Mouse (Mus musculus): ENCODE results near the gene Nanog.
A peak's percentile ranks its signal among the peaks of the same experiment; 100 is the strongest.
"Not testable (repeated sequence)": the region's sequence is repeated elsewhere in the genome, so short reads cannot be mapped to it uniquely, and the experiment has no call there.

Nanog gene

DNA sequence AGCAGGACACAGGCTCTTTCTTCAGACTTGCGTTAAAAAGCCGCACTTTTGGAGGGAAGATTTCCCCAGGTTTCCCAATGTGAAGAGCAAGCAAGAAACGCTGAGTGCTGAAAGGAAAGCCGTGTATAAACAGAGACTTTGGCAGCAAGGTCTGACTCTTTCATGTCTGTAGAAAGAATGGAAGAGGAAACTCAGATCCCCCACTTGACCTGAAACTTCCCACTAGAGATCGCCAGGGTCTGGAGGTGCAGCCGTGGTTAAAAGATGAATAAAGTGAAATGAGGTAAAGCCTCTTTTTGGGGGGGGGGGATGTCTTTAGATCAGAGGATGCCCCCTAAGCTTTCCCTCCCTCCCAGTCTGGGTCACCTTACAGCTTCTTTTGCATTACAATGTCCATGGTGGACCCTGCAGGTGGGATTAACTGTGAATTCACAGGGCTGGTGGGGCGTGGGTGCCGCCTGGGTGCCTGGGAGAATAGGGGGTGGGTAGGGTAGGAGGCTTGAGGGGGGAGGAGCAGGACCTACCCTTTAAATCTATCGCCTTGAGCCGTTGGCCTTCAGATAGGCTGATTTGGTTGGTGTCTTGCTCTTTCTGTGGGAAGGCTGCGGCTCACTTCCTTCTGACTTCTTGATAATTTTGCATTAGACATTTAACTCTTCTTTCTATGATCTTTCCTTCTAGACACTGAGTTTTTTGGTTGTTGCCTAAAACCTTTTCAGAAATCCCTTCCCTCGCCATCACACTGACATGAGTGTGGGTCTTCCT lies at the start of gene Nanog:
TSS of gene Nanog (plus strand) at position 454 of the 765 bp plus-strand sequence.
- no peak for DNase-seq (ENCODE audit: low spot score)

DNA sequence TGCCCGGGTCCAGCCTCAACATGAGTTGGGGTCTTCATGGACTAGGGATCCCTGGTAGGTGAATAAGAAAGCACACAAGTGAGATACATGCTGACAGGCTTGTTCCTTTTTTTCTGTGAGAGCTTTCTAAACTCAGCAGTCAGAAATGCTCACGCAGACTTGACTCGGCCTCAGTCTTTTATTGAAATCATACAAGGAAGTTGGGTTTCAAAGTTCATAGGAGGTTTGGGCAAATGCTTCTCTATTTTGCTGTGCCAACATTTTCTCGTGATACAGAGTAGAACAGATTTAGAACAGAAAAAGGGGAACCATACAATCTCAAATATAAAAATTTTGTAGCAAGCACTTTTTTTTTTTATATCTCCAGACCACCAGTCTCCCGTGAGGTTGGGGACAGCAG lies 49.7 kb upstream of the Nanog start:
- DNase-seq (ENCODE audit: low spot score), result no peak

DNA sequence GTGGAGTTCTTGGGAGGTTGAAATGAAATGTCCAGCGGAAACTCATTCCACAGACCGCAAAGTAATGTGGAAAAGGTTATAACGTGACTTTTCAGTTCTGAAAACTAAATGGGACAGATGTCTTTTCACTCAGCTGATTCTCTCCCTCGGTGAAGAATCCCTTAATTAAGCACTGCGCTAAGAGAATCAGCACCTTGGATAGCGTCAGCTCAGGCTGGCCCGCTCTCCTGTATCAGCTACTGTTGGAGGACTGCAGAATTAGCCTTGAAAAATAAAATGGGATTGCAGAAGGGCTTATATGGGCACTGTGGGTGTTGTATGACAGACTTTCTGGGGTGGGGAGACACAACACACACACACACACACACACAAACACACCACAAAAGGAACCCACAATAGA lies 47.7 kb upstream of the Nanog start:
- DNase-seq (ENCODE audit: low spot score), result no peak

DNA sequence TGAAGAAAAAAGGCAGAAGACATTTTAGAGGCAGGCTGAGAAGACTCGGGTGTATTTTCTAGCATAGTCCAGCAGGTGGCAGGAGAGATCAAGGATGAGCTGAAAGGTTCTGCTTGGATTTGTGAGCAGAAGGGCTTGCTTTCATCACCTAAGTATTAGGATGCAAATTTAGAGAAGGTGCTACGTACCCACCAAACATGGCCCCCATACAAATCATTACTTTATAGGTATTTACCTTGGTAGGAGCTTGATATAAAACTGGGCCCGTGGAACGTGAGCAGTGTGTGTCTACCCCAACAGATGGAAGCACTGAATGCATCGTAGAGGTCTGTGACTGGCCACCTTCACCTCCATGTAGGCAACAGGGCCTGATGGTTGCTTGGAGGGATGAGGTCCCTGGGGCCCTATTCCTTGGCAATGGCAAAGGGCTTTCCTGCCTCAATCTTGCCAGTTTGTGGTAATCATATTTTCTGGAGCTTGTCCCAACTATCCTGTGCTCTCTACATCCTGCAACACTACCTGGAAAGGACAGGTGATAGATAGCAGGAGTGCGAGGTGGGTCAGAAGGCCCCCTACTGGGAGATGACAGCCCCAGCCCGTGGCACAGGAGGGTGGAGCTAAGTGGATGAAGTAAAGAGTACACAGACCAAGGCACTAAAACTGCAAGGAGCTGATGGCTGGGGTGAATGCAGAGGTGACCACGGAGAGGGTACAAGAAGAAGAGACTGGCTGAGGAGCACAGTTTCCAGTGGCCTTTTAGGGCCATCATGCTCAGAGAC lies 46.5 kb upstream of the Nanog start:
- peak; percentile 43 for DNase-seq (ENCODE audit: low spot score)

DNA sequence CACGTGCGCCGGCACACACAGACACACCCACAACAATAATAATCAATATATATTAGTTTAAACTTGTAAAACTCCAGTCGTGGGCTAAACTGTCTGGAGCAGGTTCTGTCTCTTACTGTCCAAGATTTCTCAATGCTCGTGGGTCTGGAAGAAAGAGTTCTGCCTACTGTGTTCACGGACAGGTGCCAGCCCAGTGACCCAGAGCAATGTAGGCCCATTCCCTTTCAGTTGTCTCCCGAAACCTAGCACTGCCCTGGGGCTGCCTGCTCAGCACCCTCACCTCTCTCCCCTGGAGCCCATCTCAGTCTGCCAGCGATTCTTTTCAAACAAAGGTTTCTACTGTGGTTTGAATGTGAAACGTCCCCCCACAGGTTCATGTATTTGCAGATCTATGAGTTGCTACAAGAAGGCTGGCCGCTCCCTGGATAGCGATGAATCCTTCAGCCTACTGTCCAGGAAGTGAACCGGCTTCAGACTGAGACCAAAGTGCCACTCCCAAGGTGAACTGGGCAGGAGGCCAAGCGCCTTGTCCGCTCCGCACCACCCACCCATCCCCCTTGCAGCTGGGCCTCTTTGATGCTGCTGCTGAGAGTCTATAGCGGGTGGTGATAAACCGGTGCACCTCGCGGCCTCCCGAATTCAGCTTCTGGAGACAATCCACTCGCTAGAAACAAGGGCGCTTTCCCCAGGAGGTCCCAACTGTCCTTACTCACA lies 44.6 kb upstream of the Nanog start:
- no peak for DNase-seq (ENCODE audit: low spot score)

DNA sequence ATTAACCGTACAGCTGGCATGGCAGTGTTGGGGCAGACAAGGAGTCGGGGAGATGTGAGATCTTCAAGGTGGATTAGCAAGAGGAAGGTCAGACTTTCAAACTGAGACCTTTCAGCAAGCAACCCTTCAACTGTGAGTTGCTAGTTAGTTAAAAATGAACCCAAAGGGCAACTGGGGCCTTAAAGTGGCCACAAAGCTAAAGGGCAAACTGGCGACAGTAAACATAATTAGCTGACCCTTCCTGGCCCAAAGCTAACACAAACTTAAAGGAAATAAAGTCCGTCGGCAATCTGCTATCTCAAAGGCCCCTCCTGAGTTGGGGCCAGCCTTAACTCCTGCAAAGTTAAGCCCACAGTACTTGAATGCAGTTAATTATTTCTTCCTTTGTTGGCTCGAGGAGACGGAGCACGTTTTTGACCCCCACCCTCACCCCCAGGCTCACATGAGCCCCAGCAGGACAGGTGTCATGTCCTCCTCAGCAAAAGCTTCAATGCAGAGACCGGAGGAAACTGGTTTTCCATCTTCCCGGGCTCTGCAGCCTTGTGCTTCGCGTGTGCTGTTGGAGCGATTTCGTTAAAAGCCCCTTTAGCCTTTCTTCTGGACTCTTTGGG lies 43.6 kb upstream of the Nanog start:
- DNase-seq (ENCODE audit: low spot score), result no peak

DNA sequence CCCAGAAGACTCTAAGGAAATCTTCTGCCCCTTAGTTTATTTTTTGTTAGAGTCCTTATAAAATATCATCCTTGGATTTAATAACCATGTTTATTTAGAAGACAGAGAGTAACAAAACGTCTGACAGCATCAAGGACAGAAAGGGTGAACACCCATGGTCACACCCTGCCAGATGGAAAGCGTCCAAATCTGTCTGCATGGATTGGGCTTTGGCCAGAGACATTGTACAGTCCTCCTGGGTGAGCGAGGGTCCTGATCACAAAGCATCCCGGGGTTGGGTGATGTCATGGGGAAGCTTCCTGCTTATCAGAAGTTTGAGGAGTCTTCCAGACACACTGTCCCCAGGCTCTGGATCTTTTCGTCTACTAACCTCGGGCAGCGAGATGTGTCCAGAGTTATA lies 41.4 kb upstream of the Nanog start:
- no peak for DNase-seq (ENCODE audit: low spot score)

DNA sequence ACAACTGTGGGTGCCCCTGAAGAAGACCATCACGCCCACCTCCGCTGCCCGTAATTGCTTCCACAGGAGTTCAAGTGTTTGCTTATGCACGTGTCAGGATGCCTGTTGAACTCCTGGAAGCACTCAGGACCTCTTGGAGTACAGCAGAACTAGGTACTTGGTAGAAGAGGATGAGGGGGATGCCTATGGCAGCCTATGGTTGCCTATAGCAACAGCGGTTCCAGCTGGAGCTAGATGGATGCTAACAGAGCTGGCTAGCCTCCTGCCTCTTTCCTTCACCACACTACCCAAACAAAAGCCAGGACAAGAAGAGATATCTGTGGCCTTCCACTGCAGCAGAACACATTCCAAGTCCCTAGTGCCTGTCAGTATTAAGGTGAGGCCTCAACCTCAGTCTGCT lies 39.6 kb upstream of the Nanog start:
- DNase-seq (ENCODE audit: low spot score), result no peak

DNA sequence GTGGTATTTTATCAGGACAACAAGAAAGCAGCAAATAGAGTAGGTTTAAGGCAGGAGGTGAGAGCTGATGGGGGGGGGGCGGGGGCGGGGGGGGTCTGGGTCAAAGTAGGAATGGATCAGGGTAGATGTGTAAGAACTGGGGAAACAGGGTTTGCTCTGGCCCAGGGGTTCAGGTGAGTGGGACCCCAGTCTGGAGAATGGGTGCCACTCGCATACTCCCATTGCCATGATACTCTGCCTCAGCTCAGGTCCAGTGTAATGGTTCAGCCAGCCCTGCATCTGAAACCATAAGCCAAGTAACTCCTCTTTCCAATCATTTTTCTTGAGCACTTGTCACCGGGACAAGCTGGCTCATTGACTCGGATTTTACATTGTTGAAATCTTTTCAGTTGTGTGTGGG lies 38.5 kb upstream of the Nanog start:
- no peak for DNase-seq (ENCODE audit: low spot score)

DNA sequence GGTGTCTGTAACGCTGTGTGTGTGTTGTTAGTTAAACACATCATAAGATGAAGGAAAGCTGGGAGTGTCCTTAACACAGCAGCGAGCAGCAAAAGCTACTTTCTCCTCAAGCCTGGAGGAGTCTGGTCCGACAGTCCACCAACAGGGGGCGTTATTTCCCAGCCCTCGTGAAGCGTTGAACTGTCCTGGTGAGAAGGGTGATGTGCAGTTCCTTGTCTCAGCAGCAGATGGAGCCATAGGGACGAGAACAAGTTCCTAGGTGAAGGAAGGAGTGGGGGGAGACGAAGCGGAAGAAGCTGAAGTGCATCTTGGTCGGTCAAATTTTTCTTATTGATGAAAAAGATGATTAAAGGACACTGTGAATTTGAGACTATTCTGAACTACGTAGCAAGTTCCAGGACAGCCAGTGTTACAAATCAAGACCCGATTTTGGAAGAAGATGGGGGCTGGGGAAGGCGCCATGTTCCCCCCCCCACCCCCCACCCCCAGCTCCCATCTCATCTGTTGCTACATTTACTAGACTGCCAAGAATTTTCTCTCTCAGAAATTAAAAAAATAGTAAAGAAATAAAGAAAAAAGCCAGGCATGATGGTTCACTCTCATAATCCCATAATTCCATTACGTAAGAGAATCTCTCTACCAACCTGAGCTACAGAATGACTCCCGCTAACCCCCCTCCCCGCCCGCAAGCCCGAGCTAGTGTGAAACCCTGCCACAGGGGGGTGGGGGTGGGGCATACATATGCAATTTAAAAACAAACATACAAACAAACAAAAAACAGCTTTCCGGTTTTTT lies 37.7 kb upstream of the Nanog start:
- peak; percentile 100 for DNase-seq (ENCODE audit: low spot score)

DNA sequence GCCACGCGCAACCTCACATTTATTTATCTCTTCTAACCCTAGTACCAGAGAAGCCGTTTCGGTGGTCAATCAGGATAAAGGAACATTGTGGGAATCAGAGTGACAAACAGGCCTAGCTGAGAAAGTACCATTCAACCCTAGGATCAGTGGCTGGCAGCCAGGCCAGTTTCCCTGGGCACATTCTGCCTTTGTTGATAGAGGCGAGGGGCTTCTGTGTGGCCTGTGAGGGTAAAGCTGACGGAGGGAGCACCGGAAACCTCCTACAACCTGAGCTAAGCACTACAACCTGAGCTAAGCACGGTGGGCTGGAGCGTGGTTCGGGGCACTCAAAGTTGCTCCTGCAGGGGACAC lies 37.1 kb upstream of the Nanog start:
- no peak for DNase-seq (ENCODE audit: low spot score)

DNA sequence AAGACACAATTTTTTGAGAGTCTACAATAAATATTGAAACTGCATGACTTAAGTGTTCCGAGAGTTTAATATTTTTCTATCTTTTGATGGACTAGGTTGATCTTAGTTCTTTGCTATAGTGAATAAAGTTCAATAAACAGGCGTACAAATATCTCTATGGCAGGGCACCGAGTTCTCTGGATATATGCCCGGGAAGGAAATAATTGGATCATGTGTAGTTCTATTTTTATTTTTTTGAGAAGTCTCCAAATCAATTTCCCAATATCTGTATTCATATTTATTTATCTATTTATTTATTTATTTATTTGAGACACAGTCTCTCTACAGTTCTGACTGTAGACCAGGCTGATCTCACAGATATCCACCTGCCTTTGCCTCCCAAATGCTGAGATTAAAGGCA lies 36.4 kb upstream of the Nanog start:
- DNase-seq (ENCODE audit: low spot score), result no peak

DNA sequence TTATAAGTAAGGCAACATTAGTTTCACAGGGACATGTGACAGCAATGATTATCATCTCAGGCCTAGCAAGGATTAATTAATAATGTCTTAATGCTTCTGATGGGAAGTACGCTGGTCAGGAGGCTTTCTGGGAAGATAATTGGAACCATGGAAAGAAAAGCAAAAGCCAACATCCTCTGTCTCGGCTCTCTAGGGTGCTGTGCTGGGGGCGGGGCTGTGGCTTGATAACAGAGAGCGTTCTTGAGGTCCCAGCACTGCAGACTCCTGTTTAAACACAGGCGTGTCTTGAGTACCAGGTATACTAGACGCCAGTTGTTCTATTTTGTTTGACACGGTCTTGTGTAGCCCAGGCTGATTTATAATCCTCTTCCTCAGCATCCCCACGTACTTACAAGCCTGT lies 34.5 kb upstream of the Nanog start:
- no peak for DNase-seq (ENCODE audit: low spot score)

DNA sequence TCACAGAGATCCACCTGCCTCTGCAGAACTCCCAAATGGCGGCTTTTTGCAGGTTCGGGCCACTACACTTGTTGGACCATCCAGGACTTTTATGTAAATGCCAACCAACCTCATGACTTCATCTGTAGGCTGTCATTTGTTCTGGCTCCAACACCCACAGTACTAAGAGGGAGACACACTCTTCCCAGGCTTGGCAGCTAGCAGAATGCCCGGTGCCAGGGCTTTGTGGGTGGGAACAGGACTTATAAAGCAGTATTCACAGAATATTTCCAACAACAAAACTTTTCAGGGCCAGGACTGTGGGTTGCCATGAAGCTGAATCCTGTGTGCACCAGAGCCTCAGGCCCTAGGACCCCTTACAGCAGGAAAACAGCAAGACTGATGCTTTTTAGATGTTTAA lies 24.6 kb upstream of the Nanog start:
- DNase-seq (ENCODE audit: low spot score), result peak; percentile 35

DNA sequence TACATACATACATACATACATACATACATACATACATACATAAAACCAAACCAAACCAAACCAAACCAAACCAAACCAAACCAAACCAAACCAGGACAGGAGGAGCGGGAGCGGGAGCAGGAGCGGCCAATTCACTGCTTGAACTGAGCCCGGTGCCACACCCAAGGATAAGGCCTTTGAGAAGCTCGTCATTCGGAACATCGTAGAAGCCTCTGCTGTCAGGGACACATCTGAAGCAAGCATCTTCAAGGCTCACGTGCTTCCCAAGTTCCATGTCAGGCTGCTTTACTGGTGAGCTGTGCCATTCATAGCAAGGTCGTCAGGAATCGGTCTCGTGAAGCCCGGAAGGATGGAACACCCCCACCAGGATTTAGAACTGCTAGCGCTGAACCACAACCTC lies 20.6 kb upstream of the Nanog start:
- no peak for DNase-seq (ENCODE audit: low spot score)

DNA sequence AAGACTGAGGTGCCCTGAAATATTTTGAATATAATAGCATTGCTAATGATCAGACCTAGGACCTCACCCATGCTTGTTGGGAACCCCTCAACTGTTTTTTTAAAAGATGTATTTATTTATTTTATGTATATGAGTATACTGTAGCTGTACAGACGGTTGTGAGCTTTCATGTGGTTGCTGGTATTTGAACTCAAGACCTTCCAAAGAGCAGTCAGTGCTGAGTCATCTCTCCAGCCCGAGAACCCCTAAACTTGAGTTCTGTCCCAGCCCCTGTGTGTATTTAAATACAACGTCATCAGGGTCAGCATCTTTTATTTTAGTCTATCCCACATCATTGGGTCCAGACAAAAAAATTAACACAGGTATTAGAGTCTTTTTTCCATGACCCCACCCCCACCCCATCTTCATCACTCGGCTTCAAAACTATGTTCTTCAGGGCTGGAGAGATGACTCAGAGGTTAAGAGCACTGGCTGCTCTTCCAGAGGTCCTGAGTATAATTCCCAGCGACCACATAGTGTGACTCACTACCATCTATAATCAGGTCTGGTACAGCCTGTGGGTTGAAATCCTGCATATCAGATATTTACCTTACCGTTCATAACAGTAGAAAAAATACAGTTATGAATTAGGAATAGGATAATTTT lies 17.8 kb upstream of the Nanog start:
- DNase-seq (ENCODE audit: low spot score), result no peak

DNA sequence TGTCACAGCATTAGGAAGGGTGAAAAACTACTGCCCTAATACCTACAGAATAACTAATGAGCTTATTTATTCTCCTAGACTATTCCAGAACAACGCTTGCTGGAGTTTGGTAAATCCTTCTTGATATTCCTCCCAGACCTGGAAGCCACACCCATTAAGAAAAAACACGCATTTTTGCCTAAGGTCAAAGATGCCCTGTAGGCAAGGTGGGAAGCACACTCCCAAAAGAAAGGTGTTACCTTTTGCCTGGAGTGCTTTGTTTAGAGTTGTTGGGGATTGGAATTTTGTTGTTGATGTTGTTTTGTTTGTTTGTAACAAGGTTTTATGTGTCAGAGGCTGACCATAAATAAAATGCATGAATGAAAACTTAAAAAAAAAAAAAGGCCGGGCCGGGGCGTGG lies 17.2 kb upstream of the Nanog start:
- DNase-seq (ENCODE audit: low spot score), result no peak

DNA sequence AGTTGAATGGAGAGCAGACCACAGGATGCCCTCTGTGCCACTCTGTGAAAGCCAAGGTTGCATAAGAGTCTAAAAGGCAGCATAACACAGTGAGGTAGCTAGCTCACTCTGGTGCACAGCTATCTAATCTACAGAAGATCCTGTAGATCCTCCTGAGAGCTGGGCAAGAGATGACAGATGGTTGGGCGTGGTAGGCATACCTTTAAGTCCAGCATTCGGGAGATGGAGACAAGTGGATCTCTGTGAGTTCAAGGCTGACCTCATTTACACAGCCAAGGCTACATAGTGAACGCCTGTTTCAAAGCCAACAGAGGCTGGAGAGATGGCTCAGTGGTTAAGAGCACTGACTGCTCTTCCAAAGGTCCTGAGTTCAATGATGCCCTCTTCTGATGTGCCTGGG lies 11.9 kb upstream of the Nanog start:
- no peak for DNase-seq (ENCODE audit: low spot score)

DNA sequence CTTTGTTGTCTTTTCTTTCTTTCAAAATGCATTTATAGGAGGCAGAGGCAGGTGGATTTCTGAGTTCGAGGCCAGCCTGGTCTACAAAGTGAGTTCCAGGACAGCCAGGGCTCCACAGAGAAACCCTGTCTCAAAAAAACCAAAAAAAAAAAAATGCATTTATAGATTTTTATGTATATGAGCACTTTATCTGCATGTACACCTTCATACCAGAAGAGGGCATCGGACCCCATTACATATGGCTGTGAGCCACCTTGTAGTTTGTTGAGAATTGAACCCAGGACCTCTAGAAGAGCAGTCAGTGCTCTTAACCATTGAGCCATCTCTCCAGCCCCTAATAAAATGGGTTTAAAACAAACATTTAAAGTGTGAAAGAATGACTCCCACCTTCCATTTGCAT lies 7.7 kb upstream of the Nanog start:
- DNase-seq (ENCODE audit: low spot score), result not testable (repeated sequence)

DNA sequence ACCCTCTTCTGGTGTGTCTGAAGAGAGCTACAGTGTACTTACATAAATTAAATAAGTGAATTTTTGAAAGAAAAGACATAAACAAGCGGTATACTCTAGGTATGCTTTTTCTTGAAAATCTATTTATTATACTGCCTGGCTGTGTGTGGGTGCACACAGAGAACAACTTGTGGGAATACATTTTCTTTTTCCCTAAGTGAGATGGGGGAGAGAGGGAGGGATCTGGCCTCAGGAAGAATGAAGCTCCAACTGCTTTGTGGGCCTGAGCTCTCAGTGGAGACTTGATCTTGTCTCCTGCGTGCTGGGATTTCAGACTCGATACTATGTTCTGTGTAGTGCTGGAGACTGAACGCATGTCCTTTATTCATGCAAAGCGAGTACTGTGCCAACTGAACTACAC lies 5.5 kb upstream of the Nanog start:
- no peak for DNase-seq (ENCODE audit: low spot score)

DNA sequence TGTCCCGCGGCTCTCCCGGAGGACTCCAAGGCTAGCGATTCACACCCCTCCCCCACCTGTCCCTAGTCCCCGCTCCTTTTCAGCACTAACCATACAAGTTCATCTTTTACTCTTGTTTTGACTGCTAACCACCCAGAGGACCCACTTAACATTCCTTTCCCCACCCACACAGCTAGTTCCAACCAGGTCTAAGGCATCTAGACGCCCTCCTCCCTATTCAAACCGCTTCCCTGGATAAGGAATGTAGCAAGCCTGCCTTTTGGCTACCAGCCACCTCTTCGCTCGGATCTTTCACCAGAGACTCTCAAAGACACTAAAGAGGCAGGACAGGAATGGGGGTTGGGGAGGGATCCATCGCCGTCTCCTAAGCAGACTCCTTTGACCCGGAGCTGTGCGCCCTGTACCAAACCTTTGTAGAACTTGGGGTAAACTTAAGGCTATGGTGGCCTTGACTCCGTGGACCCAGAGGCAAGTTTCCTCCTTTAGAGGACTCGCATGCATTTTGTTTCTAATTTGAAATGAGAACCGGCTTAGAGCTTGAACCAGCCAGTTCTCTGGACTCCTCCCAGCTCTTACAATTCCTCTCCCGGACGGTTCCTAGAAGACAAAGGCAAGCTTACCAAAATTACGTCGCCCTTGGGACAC lies 4.7 kb upstream of the Nanog start:
- no peak for DNase-seq (ENCODE audit: low spot score)

Measured in layer of hippocampus, adult 9-10 months (tissue).